Comparison of ENCODE assay signal across 20 mouse cellular contexts in the genomic region with DNA sequence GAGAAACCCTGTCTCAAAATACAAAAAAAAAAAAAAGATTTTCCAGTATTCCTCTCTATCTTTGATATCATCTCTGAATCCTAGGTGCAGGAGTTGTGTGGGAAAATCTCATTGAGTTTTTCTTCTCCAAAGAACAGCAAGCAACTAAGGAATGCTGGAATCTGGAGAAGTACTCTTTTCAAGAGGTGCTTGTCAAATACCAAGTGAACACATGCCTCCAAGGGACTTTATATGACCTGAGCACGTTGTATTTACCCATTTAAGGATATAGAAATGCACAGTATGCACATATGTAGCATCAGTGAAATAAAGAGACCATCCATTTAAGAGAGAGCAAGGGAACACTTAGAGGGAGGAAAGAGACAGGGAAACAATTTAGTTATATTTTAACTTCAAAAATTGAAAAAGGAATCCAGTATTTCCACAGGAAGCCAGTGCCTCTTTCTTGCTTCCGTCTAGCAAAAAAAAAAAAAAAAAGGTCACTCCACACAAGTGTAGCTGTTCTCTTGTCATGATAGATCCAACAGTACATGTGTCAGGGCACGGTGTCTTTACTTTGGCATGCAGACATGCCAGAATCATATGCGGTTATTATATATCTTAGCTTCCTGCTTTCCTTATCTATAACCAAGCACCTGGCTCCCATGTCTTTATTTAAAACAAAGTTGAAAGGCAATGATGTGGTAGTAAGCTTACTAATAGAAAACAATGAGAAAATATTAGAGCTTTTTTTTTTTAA.
"Had no signal": no experiment of that assay in that cellular context is flagged by ENCODE, and none has a peak within 500 bp of the region (broad histone marks: within the 10 kb centered on the region; RNA-seq: fewer than 3 reads in every experiment).

No protein-coding gene starts in this region.

- H3K36me3 ChIP-seq: limb, embryonic 12.5 days; limb, embryonic 15.5 days; midbrain, embryonic 10.5 days; midbrain, embryonic 13.5 days; neural tube, embryonic 13.5 days had no signal

- H3K27me3 ChIP-seq: limb, embryonic 12.5 days; limb, embryonic 15.5 days; midbrain, embryonic 13.5 days; neural tube, embryonic 13.5 days had no signal

- DNase-seq: kidney, adult 2 months; kidney, postnatal 36 days; layer of hippocampus, postnatal 36 days; left cerebral cortex, postnatal 4 days; liver, postnatal 0 days; thymus, adult 2 months; thymus, postnatal 14 days; thymus, postnatal 4 days had no signal

- H3K4me3 ChIP-seq: left cerebral cortex, adult 2 months; limb, embryonic 12.5 days; limb, embryonic 15.5 days; midbrain, embryonic 10.5 days; midbrain, embryonic 13.5 days; myocyte; neural tube, embryonic 13.5 days had no signal

- H3K4me2 ChIP-seq: limb, embryonic 12.5 days; limb, embryonic 15.5 days; liver, embryonic 11.5 days; midbrain, embryonic 13.5 days; neural tube, embryonic 13.5 days had no signal

- H3K9me3 ChIP-seq: limb, embryonic 12.5 days; limb, embryonic 15.5 days; midbrain, embryonic 10.5 days; midbrain, embryonic 13.5 days; neural tube, embryonic 13.5 days had no signal

- ATAC-seq: intestine, postnatal 0 days; liver, postnatal 0 days; midbrain, embryonic 13.5 days; midbrain, embryonic 16.5 days had no signal

- H3K9ac ChIP-seq: limb, embryonic 12.5 days; limb, embryonic 15.5 days; liver, embryonic 14.5 days; liver, postnatal 0 days; midbrain, embryonic 13.5 days; neural tube, embryonic 13.5 days had no signal

- H3K4me1 ChIP-seq: limb, embryonic 12.5 days; limb, embryonic 15.5 days; midbrain, embryonic 10.5 days; midbrain, embryonic 13.5 days had no signal

- H3K27ac ChIP-seq: kidney, postnatal 0 days; left cerebral cortex, adult 2 months; limb, embryonic 12.5 days; limb, embryonic 15.5 days; liver, embryonic 14.5 days; midbrain, embryonic 10.5 days; midbrain, embryonic 13.5 days; neural tube, embryonic 13.5 days had no signal
